Comparison of ENCODE assay signal across 20 mouse cellular contexts in the genomic region with DNA sequence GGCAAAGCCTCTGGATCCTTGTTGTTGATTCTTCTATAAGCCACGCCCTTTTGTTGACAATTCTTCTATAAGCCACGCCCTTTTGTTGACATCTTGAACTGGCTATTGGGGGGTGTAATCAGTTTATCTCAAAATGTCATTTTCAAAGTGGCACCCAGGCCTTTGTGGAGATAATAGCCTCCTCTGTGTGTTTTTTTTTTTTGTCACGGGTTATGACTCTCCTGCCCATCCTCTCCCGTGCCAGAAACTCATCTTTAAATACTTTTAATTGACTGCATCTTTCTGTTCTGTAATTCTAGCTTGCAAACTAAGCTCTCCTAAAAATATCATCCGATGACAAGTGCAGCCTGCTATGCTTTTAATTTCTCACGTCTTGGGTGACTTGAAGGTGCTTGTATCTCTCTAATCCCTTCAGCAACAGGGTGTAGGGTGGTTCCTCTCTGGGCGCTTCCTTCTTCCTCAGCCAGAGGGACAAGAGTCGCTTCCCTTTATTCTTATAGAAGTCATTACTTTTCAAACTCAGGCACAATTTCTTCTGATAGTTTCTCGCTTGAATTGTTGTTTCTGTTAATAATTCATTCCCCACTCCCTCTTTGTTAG.
DNase-seq lines count a peak whose midpoint lies in the region; ATAC-seq lines count a peak whose summit lies in the region.
"Had no signal": no experiment of that assay in that cellular context is flagged by ENCODE, and none has a peak within 500 bp of the region (broad histone marks: within the 10 kb centered on the region; RNA-seq: fewer than 3 reads in every experiment).

No protein-coding gene starts in this region.

- H3K4me1 ChIP-seq in liver, embryonic 12.5 days: peaks cover 21% of the 10 kb centered on the region
- H3K4me1 ChIP-seq in liver, embryonic 11.5 days (replicated peaks; ENCODE audit: control insufficient read depth, insufficient read depth, low read length): peaks cover 6% of the 10 kb centered on the region
- peaks cover 9% of the 10 kb centered on the region; the same call in 1 of the 2 replicates for H3K4me1 ChIP-seq in forebrain, embryonic 10.5 days
- H3K4me1 ChIP-seq: embryonic facial prominence, embryonic 12.5 days; forebrain, embryonic 12.5 days; hindbrain, embryonic 12.5 days had no signal

- peak; percentile 60 for DNase-seq in heart, adult 11 months
- DNase-seq in heart, postnatal 25 days (ENCODE audit: low spot score): no peak
- no peak for DNase-seq in liver, embryonic 11.5 days (ENCODE audit: low spot score)
- peak; percentile 94 for DNase-seq in MEL-GATA-1-ER (ENCODE audit: extremely low read depth, low read depth)
- peak; percentile 54 for DNase-seq in skeletal muscle tissue, adult 2 months (ENCODE audit: low read depth, low spot score)
- no peak for DNase-seq in forebrain, embryonic 10.5 days (ENCODE audit: extremely low spot score, low spot score)
- DNase-seq: adrenal gland, adult 2 months; cerebellum, adult 11 months; cerebellum, postnatal 10 days; kidney, postnatal 10 days; lung, postnatal 4 days; right cerebral cortex, adult 18-20 months; right cerebral cortex, postnatal 4 days had no signal

- no peak overlapping the region for H3K27ac ChIP-seq in liver, embryonic 12.5 days
- no peak overlapping the region for H3K27ac ChIP-seq in liver, embryonic 11.5 days (ENCODE audit: low read depth, low read length)
- no peak overlapping the region for H3K27ac ChIP-seq in forebrain, embryonic 10.5 days
- H3K27ac ChIP-seq: embryonic facial prominence, embryonic 12.5 days; forebrain, embryonic 12.5 days; hindbrain, embryonic 12.5 days; liver, embryonic 15.5 days had no signal

- no peak overlapping the region for H3K4me3 ChIP-seq in liver, embryonic 12.5 days
- no peak overlapping the region for H3K4me3 ChIP-seq in liver, embryonic 11.5 days (ENCODE audit: low read depth, low read length)
- H3K4me3 ChIP-seq in forebrain, embryonic 10.5 days: no peak overlapping the region
- H3K4me3 ChIP-seq: embryonic facial prominence, embryonic 12.5 days; forebrain, embryonic 12.5 days; hindbrain, embryonic 12.5 days; liver, embryonic 15.5 days had no signal

- H3K36me3 ChIP-seq in liver, embryonic 12.5 days: no peaks in the 10 kb centered on the region
- H3K36me3 ChIP-seq in liver, embryonic 11.5 days (ENCODE audit: control insufficient read depth, insufficient read depth, low read length): no peaks in the 10 kb centered on the region
- H3K36me3 ChIP-seq in forebrain, embryonic 10.5 days (replicated peaks): no peaks in the 10 kb centered on the region
- H3K36me3 ChIP-seq: embryonic facial prominence, embryonic 12.5 days; forebrain, embryonic 12.5 days; hindbrain, embryonic 12.5 days; liver, embryonic 15.5 days had no signal

- H3K27me3 ChIP-seq in liver, embryonic 12.5 days (replicated peaks): no peaks in the 10 kb centered on the region
- H3K27me3 ChIP-seq in liver, embryonic 11.5 days (replicated peaks; ENCODE audit: control insufficient read depth, insufficient read depth, low read length): no peaks in the 10 kb centered on the region
- H3K27me3 ChIP-seq in forebrain, embryonic 10.5 days (ENCODE audit: poor library complexity, severe bottlenecking): no peaks in the 10 kb centered on the region
- H3K27me3 ChIP-seq: embryonic facial prominence, embryonic 12.5 days; forebrain, embryonic 12.5 days; hindbrain, embryonic 12.5 days; liver, embryonic 15.5 days had no signal

- no peaks in the 10 kb centered on the region for H3K9me3 ChIP-seq in liver, embryonic 12.5 days (replicated peaks)
- H3K9me3 ChIP-seq in liver, embryonic 11.5 days (ENCODE audit: control insufficient read depth, low read length): no peaks in the 10 kb centered on the region
- H3K9me3 ChIP-seq in forebrain, embryonic 10.5 days: no peaks in the 10 kb centered on the region
- H3K9me3 ChIP-seq: embryonic facial prominence, embryonic 12.5 days; forebrain, embryonic 12.5 days; hindbrain, embryonic 12.5 days; liver, embryonic 15.5 days had no signal

- 0 out of 2 replicates have a peak, but pooled peaks have one; percentile 37 for ATAC-seq in liver, embryonic 12.5 days
- ATAC-seq in liver, embryonic 11.5 days (replicated peaks; ENCODE audit: low FRiP score): no peak
- ATAC-seq: intestine, postnatal 0 days had no signal

- H3K9ac ChIP-seq in liver, embryonic 12.5 days: no peak overlapping the region
- no peak overlapping the region for H3K9ac ChIP-seq in liver, embryonic 11.5 days (ENCODE audit: low read depth, low read length)
- H3K9ac ChIP-seq: embryonic facial prominence, embryonic 12.5 days; forebrain, embryonic 12.5 days; hindbrain, embryonic 12.5 days; liver, embryonic 15.5 days had no signal

- H3K4me2 ChIP-seq in liver, embryonic 12.5 days: no peak overlapping the region
- H3K4me2 ChIP-seq in liver, embryonic 11.5 days: no peak overlapping the region
- H3K4me2 ChIP-seq: embryonic facial prominence, embryonic 12.5 days; forebrain, embryonic 12.5 days; hindbrain, embryonic 12.5 days; liver, embryonic 15.5 days; midbrain, embryonic 11.5 days had no signal

- 45% methylated on average over 9 of the region's 9 CpGs for WGBS in liver, embryonic 12.5 days (ENCODE audit: insufficient replicate concordance)
- 66% methylated on average over 9 of the region's 9 CpGs for WGBS in liver, embryonic 11.5 days
- WGBS in forebrain, embryonic 10.5 days: 83% methylated on average over 9 of the region's 9 CpGs

- intact Hi-C loops in heart, postnatal 25 days (cut with DNase I): no loop called here

Comparison
In these comparisons a context has a peak if more than half of its experiments do, and no peak if none do; other contexts are left out.
1. DNase-seq: peak in heart, adult 11 months (single experiment), MEL-GATA-1-ER (single experiment) and skeletal muscle tissue, adult 2 months (single experiment); none in heart, postnatal 25 days (single experiment), liver, embryonic 11.5 days (single experiment) and forebrain, embryonic 10.5 days (single experiment).